Mouse (Mus musculus) liver, embryonic 14.5 days (tissue): ENCODE results near the gene Tnfrsf1a.

Experiments used
- CTCF ChIP-seq: IDR thresholded peaks from 2 replicates; pipeline ENCODE4 v1.5.1; 2016; ENCODE audit warnings: antibody characterized with exemption, low read depth, control low read depth
- EP300 ChIP-seq: IDR thresholded peaks from 2 replicates; pipeline ENCODE4 v1.6.1; 2016; ENCODE audit warnings: antibody characterized with exemption, low read depth

DNA sequence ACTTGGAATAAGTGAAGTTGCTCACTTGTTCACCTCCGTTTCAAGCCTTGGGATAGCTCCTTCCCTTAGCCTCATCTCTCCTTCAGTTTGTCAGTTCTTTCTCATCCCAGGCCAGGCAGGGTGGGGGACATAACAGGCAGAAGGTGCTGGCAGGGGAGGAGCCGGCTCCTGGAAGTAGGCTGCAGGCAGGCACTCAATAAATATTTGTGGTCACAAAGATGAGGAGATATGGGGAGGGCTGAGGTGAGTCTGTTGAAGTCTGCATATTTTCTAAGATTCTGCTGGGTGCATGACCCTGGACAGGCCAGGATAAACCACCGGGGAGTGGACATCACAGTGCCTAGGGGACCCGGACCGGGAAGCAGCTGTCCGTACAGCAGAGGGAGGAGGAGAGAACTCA is 25.6 kb upstream of the Tnfrsf1a start:
- TF ChIP-seq CTCF (no peak), EP300 (no peak)
